Mouse (Mus musculus): ENCODE data around the gene Snhg11. TPM values are rescaled to one million over a fixed set of nuclear protein-coding genes. Genes with fewer than 3 reads are reported as not detected.

Snhg11 gene
- polyA plus RNA-seq, 1 experiment = 35.3 TPM

DNA sequence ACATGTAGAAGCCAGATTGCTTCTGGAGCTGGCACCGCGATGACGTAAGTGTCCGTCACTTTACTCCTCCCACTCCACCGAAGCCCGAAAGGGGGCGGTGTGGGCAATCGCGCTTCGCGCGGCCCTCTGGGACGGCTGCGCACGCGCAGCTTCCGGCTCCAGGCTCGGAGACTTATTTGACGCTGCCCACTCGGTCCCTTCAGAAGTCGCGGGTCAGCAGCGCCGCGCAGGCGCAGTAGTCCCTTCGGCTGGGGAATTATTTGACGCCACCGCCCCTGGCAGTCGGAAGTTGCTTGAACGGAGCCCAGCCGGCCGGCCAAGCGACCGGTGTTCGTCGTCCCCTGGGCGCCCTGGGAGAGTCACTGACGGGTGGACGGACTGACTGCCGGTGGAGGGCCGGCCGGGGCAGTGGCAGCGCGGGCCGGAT lies 34.2 kb downstream of the Snhg11 start, which contains the start of gene Ralgapb:
Gene Ralgapb (plus strand): TSS at position 254 of the 427 bp plus-strand sequence.
- Histone ChIP-seq H3K36me3 (ENCODE audit: control insufficient read depth, insufficient read depth, low read length) (no peaks in the 10 kb centered on the region), H3K27ac (ENCODE audit: insufficient read depth, low read depth, low read length) (peak within 1 kb of the TSS; percentile 67)
- WGBS = under 1% methylated on average over 46 of the region's 46 CpGs

DNA sequence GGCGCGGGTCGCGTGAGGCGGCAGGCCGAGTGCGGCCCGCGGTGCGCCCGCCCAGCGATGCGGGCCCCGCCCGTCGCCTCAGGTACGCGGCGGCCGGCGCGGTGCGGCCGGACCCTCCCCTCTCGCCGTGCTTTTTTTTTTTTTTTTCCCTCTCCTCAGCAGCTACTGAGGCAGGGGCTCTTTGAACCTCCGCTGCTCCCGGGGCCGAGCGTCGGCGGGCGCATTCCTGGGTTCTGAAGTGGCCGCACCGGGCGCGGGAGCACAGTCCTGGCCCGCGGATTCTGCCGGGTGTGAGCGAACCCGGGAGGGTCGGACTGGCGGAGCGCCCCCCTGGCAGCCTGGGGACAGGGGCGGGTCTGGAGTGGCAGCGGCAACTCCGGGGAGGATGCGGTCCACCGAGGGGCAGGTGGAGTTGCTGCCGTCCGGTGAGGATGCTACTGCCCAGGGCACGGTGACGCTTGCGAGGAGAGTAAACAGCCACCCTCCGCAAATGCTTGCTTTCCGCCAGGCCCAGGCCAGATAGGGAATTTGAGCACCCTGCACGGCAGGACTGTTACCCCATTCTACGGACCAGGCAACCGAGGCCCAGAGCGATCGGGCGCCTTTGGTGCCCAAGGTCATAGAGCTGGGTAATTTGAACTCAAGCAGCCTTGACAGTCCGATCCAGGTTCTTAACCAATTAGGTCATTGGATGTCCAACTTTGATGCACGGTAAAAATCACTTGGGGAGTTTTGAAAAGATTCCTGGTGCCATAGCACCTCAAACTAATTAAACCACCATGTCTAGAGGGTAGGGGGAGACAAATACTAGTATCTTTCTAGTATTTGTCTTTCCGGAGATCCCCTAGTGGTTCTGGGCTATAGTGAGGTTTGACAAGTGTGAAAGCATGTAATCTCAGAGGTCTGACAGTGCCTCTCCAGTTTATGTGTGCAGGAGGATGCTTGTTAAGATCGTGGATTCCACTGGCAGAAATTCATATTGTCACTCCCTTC lies 34.9 kb downstream of the Snhg11 start:
- TF ChIP-seq POLR2A (IDR thresholded peaks at IDR 0.05; ENCODE audit: low read depth, low read length) (no peak), CTCF (conservative IDR thresholded peaks at IDR 0.05; ENCODE audit: insufficient read depth, insufficient read length, low read depth, low read length) (no peak)
- Histone ChIP-seq H3K27me3 (replicated peaks; ENCODE audit: control insufficient read depth, insufficient read depth, low read length) (no peaks in the 10 kb centered on the region), H3K36me3 (ENCODE audit: control insufficient read depth, insufficient read depth, low read length) (no peaks in the 10 kb centered on the region), H3K4me1 (ENCODE audit: control insufficient read depth, insufficient read depth, low read length) (peaks cover 13% of the 10 kb centered on the region; the same call in 1 of the 2 replicates), H3K27ac (ENCODE audit: insufficient read depth, low read depth, low read length) (peak overlapping the region; percentile 67), H3K4me3 (ENCODE audit: insufficient read depth, low read depth, low read length) (peak overlapping the region; percentile 73)
- DNase-seq = peak; percentile 28
- 1% methylated on average over 63 of the region's 67 CpGs for WGBS

More for the DNA sequence above, 34.2 kb downstream of the Snhg11 start, which contains the start of gene Ralgapb:
- peak; percentile 99 for DNase-seq
- peak within 1 kb of the TSS; percentile 73 for H3K4me3 ChIP-seq (ENCODE audit: insufficient read depth, low read depth, low read length)
- H3K27me3 ChIP-seq (replicated peaks; ENCODE audit: control insufficient read depth, insufficient read depth, low read length) = no peaks in the 10 kb centered on the region
- TF ChIP-seq POLR2A (IDR thresholded peaks at IDR 0.05; ENCODE audit: low read depth, low read length) = no peak
- peak; percentile 63 for TF ChIP-seq CTCF (conservative IDR thresholded peaks at IDR 0.05; ENCODE audit: insufficient read depth, insufficient read length, low read depth, low read length)
- peaks cover 13% of the 10 kb centered on the region; the same call in 1 of the 2 replicates for H3K4me1 ChIP-seq (ENCODE audit: control insufficient read depth, insufficient read depth, low read length)

DNA sequence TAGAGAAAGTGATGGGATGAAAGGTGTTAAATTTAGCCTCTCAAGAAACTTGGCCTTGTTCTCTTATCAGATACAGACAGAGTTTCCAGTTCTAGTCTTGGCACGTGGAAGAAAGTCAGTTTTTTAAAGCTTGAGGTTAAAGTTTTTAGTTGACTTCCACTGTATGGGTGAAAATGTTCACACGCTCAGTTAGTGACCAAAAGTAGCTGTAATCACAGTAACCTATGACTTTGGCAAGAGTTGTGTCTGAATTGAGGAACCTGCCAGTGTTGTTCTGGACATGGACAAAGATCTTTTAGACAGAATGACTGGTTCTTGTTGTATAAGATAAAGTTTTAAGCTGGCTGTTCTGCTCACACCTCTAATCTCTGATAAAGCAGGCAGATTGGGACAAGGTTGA lies 37.8 kb downstream of the Snhg11 start:
- 58% methylated on average over 2 of the region's 2 CpGs for WGBS
- Histone ChIP-seq H3K4me3 (ENCODE audit: insufficient read depth, low read depth, low read length) (no peak overlapping the region), H3K27me3 (replicated peaks; ENCODE audit: control insufficient read depth, insufficient read depth, low read length) (no peaks in the 10 kb centered on the region), H3K27ac (ENCODE audit: insufficient read depth, low read depth, low read length) (no peak overlapping the region), H3K36me3 (ENCODE audit: control insufficient read depth, insufficient read depth, low read length) (no peaks in the 10 kb centered on the region), H3K4me1 (ENCODE audit: control insufficient read depth, insufficient read depth, low read length) (peaks cover 13% of the 10 kb centered on the region; the same call in 1 of the 2 replicates)
- TF ChIP-seq POLR2A (IDR thresholded peaks at IDR 0.05; ENCODE audit: low read depth, low read length) (no peak), CTCF (conservative IDR thresholded peaks at IDR 0.05; ENCODE audit: insufficient read depth, insufficient read length, low read depth, low read length) (no peak)
- DNase-seq = no peak

DNA sequence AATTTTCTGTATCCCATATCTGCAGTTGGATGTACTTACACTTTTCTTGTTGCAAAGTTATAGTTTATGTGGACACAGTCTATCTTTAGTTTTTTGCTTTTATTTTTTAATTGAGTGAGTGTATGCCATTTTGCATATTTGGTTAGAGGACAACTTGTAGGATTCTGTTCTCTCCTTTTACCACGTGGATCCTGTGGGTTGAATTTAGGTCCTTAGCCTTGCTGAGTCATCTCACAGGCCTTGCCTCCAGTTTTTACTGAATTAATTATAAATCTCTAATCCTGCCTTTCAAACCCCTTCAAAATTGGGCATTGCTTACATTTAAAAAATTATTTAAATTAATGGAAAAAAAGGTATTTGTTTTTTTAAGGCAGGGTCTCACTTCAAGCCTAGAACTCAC lies 40.4 kb downstream of the Snhg11 start:
- WGBS = 36% methylated on average over 1 of the region's 1 CpGs
- Histone ChIP-seq H3K36me3 (ENCODE audit: control insufficient read depth, insufficient read depth, low read length) (no peaks in the 10 kb centered on the region), H3K27ac (ENCODE audit: insufficient read depth, low read depth, low read length) (no peak overlapping the region), H3K4me1 (ENCODE audit: control insufficient read depth, insufficient read depth, low read length) (peaks cover 11% of the 10 kb centered on the region; the same call in 1 of the 2 replicates), H3K4me3 (ENCODE audit: insufficient read depth, low read depth, low read length) (no peak overlapping the region), H3K27me3 (replicated peaks; ENCODE audit: control insufficient read depth, insufficient read depth, low read length) (no peaks in the 10 kb centered on the region)
- DNase-seq = no peak
- TF ChIP-seq CTCF (conservative IDR thresholded peaks at IDR 0.05; ENCODE audit: insufficient read depth, insufficient read length, low read depth, low read length) = no peak
- TF ChIP-seq POLR2A (IDR thresholded peaks at IDR 0.05; ENCODE audit: low read depth, low read length) = no peak

DNA sequence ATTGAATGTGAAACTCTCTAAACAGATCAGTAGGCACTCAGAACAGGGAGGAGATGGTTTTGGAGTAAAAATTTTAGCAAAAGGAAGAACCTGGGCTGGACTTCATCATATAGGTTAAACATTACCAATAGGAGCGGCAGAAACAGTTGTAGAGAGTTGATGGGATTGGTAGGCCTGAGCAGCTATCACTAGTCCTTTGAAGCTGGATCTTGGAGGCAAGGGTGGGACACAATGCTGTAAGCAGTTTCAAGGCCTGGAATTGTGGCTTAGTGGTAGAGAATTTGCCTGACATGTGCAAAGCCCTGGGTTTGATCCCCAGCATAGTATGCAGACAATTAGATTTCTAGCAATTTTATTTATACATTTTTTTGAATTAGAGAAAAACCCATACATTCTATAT lies 43.2 kb downstream of the Snhg11 start:
- no peaks in the 10 kb centered on the region; the same call in 1 of the 2 replicates for H3K36me3 ChIP-seq (ENCODE audit: control insufficient read depth, insufficient read depth, low read length)
- H3K27ac ChIP-seq (ENCODE audit: insufficient read depth, low read depth, low read length) = no peak overlapping the region
- H3K27me3 ChIP-seq (replicated peaks; ENCODE audit: control insufficient read depth, insufficient read depth, low read length) = no peaks in the 10 kb centered on the region
- H3K4me3 ChIP-seq (ENCODE audit: insufficient read depth, low read depth, low read length) = no peak overlapping the region
- no peak for TF ChIP-seq CTCF (conservative IDR thresholded peaks at IDR 0.05; ENCODE audit: insufficient read depth, insufficient read length, low read depth, low read length)
- no peak for TF ChIP-seq POLR2A (IDR thresholded peaks at IDR 0.05; ENCODE audit: low read depth, low read length)
- 48% methylated on average over 1 of the region's 1 CpGs for WGBS
- DNase-seq = no peak
- peaks cover 7% of the 10 kb centered on the region for H3K4me1 ChIP-seq (ENCODE audit: control insufficient read depth, insufficient read depth, low read length)

Other genes starting within 250 kb of the Snhg11 start
- 217 and 221 TPM in 2 replicates for gene Tgm2, start 229.2 kb upstream of the Snhg11 start, polyA plus RNA-seq (2012; rRNA removed)
- 2.0 and 2.5 TPM in 2 replicates for gene D630003M21Rik, start 146.4 kb upstream of the Snhg11 start, polyA plus RNA-seq (2012; rRNA removed)
- 0.06 and 0.07 TPM in 2 replicates for gene Bpi, start 117.5 kb upstream of the Snhg11 start, polyA plus RNA-seq (2012; rRNA removed)
- gene Lbp, start 69.1 kb upstream of the Snhg11 start, polyA plus RNA-seq (2012; rRNA removed) = 19.8 and 27.2 TPM in 2 replicates
- 25.6 and 30.6 TPM in 2 replicates for gene Ralgapb, start 34.2 kb downstream of the Snhg11 start, polyA plus RNA-seq (2012; rRNA removed)
- 26.8 and 35.2 TPM in 2 replicates for gene Adig, start 127.0 kb downstream of the Snhg11 start, polyA plus RNA-seq (2012; rRNA removed)
- 0.24 and 0.30 TPM in 2 replicates for gene Arhgap40, start 137.2 kb downstream of the Snhg11 start, polyA plus RNA-seq (2012; rRNA removed)
- not detected in 2 replicates for gene Slc32a1, start 235.1 kb downstream of the Snhg11 start, polyA plus RNA-seq (2012; rRNA removed)
- 6.2 and 6.4 TPM in 2 replicates for gene Actr5, start 249.2 kb downstream of the Snhg11 start, polyA plus RNA-seq (2012; rRNA removed)